Mouse (Mus musculus) liver, adult 10 weeks (tissue): ENCODE measurements around the gene Cox6b2. TPM values are rescaled to one million over a fixed set of nuclear protein-coding genes. Genes with fewer than 3 reads are reported as not detected.

Source experiments
- polyA plus RNA-seq: library from polyadenylated mRNA; stranded (reverse); fragments of 350-450 nt; fragmentation: Illumina TruSeq; extraction: RNeasy Lipid Tissue Mini Kit (QIAGEN cat#74804); gene quantifications from one replicate; pipeline ENCODE4 v1.2.3, GENCODE M21; 2014; ENCODE audit warnings: low read depth, low replicate concordance

Cox6b2 gene
- polyA plus RNA-seq, result not detected

GRCm38 (mm10) chr7:4752821-4753570 lies at the start of gene Cox6b2:
Gene Cox6b2, minus strand, starts transcription at chr7:4753094.

GRCm38 (mm10) chr7:4792278-4793212 lies 39.7 kb upstream of the Cox6b2 start, which contains the start of gene Rpl28:
Gene Rpl28, plus strand, starts transcription at chr7:4792874.

GRCm38 (mm10) chr7:4789436-4789935 lies 36.6 kb upstream of the Cox6b2 start, which contains the start of gene Tmem238:
Gene Tmem238, minus strand, starts transcription at chr7:4789656.

GRCm38 (mm10) chr7:4782759-4783158 lies 29.9 kb upstream of the Cox6b2 start, which contains the start of the genes Il11 and Tmem190:
Gene Il11, minus strand, starts transcription at chr7:4782859.
Gene Tmem190, plus strand, starts transcription at chr7:4782937.

GRCm38 (mm10) chr7:4771202-4771601 lies 18.3 kb upstream of the Cox6b2 start, which contains the start of gene Fam71e2:
Gene Fam71e2, minus strand, starts transcription at chr7:4771302.

GRCm38 (mm10) chr7:4739544-4740275 lies 13.2 kb downstream of the Cox6b2 start, which contains the start of gene Kmt5c:
Gene Kmt5c, plus strand, starts transcription at chr7:4740115.

GRCm38 (mm10) chr7:4725169-4725568 lies 27.7 kb downstream of the Cox6b2 start, which contains the start of gene Tmem150b:
Gene Tmem150b, minus strand, starts transcription at chr7:4725249.

Other genes with a start within 250 kb of the Cox6b2 start
- gene Tnnt1, start 236.7 kb downstream of the Cox6b2 start, polyA plus RNA-seq, result 1.3 TPM
- not detected for gene Tnni3, start 228.9 kb downstream of the Cox6b2 start, polyA plus RNA-seq
- not detected for gene Dnaaf3, start 220.6 kb downstream of the Cox6b2 start, polyA plus RNA-seq
- gene Syt5, start 205.6 kb downstream of the Cox6b2 start, polyA plus RNA-seq, result not detected
- not detected for gene Ptprh, start 149.1 kb downstream of the Cox6b2 start, polyA plus RNA-seq
- gene Tmem86b, start 121.7 kb downstream of the Cox6b2 start, polyA plus RNA-seq, result 34.6 TPM
- 10.9 TPM for gene Ppp6r1, start 94.1 kb downstream of the Cox6b2 start, polyA plus RNA-seq
- gene Hspbp1, start 68.0 kb downstream of the Cox6b2 start, polyA plus RNA-seq, result 0.87 TPM
- not detected for gene Brsk1, start 62.5 kb downstream of the Cox6b2 start, polyA plus RNA-seq
- not detected for gene Tmem150b, start 27.8 kb downstream of the Cox6b2 start, polyA plus RNA-seq
- gene Kmt5c, start 13.0 kb downstream of the Cox6b2 start, polyA plus RNA-seq, result 1.4 TPM
- gene Fam71e2, start 18.2 kb upstream of the Cox6b2 start, polyA plus RNA-seq, result not detected
- gene Il11, start 29.8 kb upstream of the Cox6b2 start, polyA plus RNA-seq, result not detected
- gene Tmem190, start 29.8 kb upstream of the Cox6b2 start, polyA plus RNA-seq, result not detected
- 1.1 TPM for gene Tmem238, start 36.6 kb upstream of the Cox6b2 start, polyA plus RNA-seq
- gene Rpl28, start 39.8 kb upstream of the Cox6b2 start, polyA plus RNA-seq, result 18.8 TPM
- gene Ube2s, start 59.5 kb upstream of the Cox6b2 start, polyA plus RNA-seq, result 4.7 TPM
- not detected for gene Shisa7, start 91.6 kb upstream of the Cox6b2 start, polyA plus RNA-seq
- gene Isoc2b, start 117.2 kb upstream of the Cox6b2 start, polyA plus RNA-seq, result 5.4 TPM
- gene Isoc2a, start 124.1 kb upstream of the Cox6b2 start, polyA plus RNA-seq, result 4.8 TPM
- not detected for gene Gm36210, start 153.4 kb upstream of the Cox6b2 start, polyA plus RNA-seq
- not detected for gene Zfp628, start 162.1 kb upstream of the Cox6b2 start, polyA plus RNA-seq
- not detected for gene Nat14, start 168.9 kb upstream of the Cox6b2 start, polyA plus RNA-seq
- gene Ssc5d, start 172.7 kb upstream of the Cox6b2 start, polyA plus RNA-seq, result not detected
- gene Sbk2, start 211.3 kb upstream of the Cox6b2 start, polyA plus RNA-seq, result not detected
- not detected for gene Sbk3, start 218.1 kb upstream of the Cox6b2 start, polyA plus RNA-seq
- gene Zfp579, start 243.1 kb upstream of the Cox6b2 start, polyA plus RNA-seq, result 6.3 TPM